ENCODE assay signal across 8 mouse cellular contexts in genomic region chr11:117135457-117136290, GRCm38 (mm10). TPM values are rescaled to one million over a fixed set of nuclear protein-coding genes. Genes with fewer than 3 reads are reported as not detected.
DNase-seq lines count a peak whose midpoint lies in the region; ATAC-seq and TF ChIP-seq lines count a peak whose summit lies in the region.

No protein-coding gene starts in this region.

- peak; percentile 43; the same call in 1 of the 2 replicates for TF ChIP-seq CTCF in forebrain, postnatal 0 days (IDR thresholded peaks at IDR 0.05; ENCODE audit: low read depth)

- no peak overlapping the region for H3K4me3 ChIP-seq in forebrain, postnatal 0 days (ENCODE audit: low read depth, low read length)
- no peak overlapping the region for H3K4me3 ChIP-seq in liver, embryonic 12.5 days

- 22% methylated on average over 17 of the region's 17 CpGs for whole genome bisulfite sequencing in forebrain, postnatal 0 days
- 51% methylated on average over 17 of the region's 17 CpGs for WGBS in liver, embryonic 12.5 days (ENCODE audit: insufficient replicate concordance)

- no peak overlapping the region for H3K9ac ChIP-seq in forebrain, postnatal 0 days
- no peak overlapping the region for H3K9ac ChIP-seq in liver, embryonic 12.5 days

- H3K4me1 ChIP-seq in forebrain, postnatal 0 days (ENCODE audit: insufficient read depth) = 0 out of 2 replicates have a peak, but pooled peaks cover 5% of the 10 kb centered on the region
- peaks cover 40% of the 10 kb centered on the region for H3K4me1 ChIP-seq in liver, embryonic 12.5 days

- ATAC-seq in forebrain, postnatal 0 days = peak; percentile 66
- no peak for ATAC-seq in liver, embryonic 12.5 days

- no peak overlapping the region for H3K27ac ChIP-seq in forebrain, postnatal 0 days (ENCODE audit: low read depth, low read length)
- 0 out of 2 replicates have a peak overlapping the region, but pooled peaks have one; percentile 38 for H3K27ac ChIP-seq in liver, embryonic 12.5 days

- no peak overlapping the region for H3K4me2 ChIP-seq in forebrain, postnatal 0 days (ENCODE audit: low read depth)
- H3K4me2 ChIP-seq in liver, embryonic 12.5 days = no peak overlapping the region

- H3K36me3 ChIP-seq in forebrain, postnatal 0 days (ENCODE audit: insufficient read depth) = no peaks in the 10 kb centered on the region
- no peaks in the 10 kb centered on the region for H3K36me3 ChIP-seq in liver, embryonic 12.5 days

- intact Hi-C loops in heart, postnatal 36 days (cut with DNase I) = loop anchor here (2.0 kb wide), 2 partner anchors 15 to 55 kb away; no protein-coding TSS in a partner anchor

- no peaks in the 10 kb centered on the region for H3K9me3 ChIP-seq in forebrain, postnatal 0 days (ENCODE audit: low read length)
- H3K9me3 ChIP-seq in liver, embryonic 12.5 days (replicated peaks) = no peaks in the 10 kb centered on the region

- peak; percentile 54 to 71 for DNase-seq in heart, adult 18-20 months
- no peak for DNase-seq in heart, postnatal 36 days
- peak; percentile 55 for DNase-seq in R1 (ENCODE audit: low read depth, low spot score)
- no peak for DNase-seq in forebrain, postnatal 0 days
- no peak for DNase-seq in gastrocnemius, postnatal 25 days
- DNase-seq in urinary bladder, postnatal 14 days (ENCODE audit: low spot score) = no peak
- DNase-seq in urinary bladder, postnatal 36 days (ENCODE audit: low spot score in 2 of 2) = no peak

- H3K27me3 ChIP-seq in forebrain, postnatal 0 days (ENCODE audit: insufficient read depth, low read length) = no peaks in the 10 kb centered on the region
- H3K27me3 ChIP-seq in liver, embryonic 12.5 days (replicated peaks) = no peaks in the 10 kb centered on the region

RNA-seq across cellular contexts. Expression of gene Sec14l1, which starts 20.7 kb away (rescaled TPM):
- total RNA-seq in heart, adult 18-20 months (2021) = 10 to 100 TPM; 86.8 to 98.2 TPM
- total RNA-seq in heart, postnatal 36 days (2021) = 10 to 100 TPM; 67.9 to 75.2 TPM
- total RNA-seq in forebrain, postnatal 0 days (2014; rRNA removed) = 81.3 and 82.9 TPM in 2 replicates
- 62.1 and 65.1 TPM in 2 replicates for polyA plus RNA-seq in forebrain, postnatal 0 days (2015; fragmentation: Nextera tagmentation; extraction: Ambion mirVana)
- polyA plus RNA-seq in liver, embryonic 12.5 days (2016; fragmentation: Nextera tagmentation; extraction: Ambion mirVana) = 26.9 and 27.5 TPM in 2 replicates
- 10 to 100 TPM; 40.7 to 45.1 TPM for total RNA-seq in gastrocnemius, postnatal 25 days (2021)

Comparison
In these comparisons a context has a peak if more than half of its experiments do, and no peak if none do; other contexts are left out.
1. DNase-seq: peak in heart, adult 18-20 months (2 of 2) and R1 (single experiment); none in heart, postnatal 36 days (0 of 2), forebrain, postnatal 0 days (single experiment), gastrocnemius, postnatal 25 days (single experiment), urinary bladder, postnatal 14 days (single experiment) and urinary bladder, postnatal 36 days (0 of 2).